Mouse (Mus musculus) embryonic facial prominence, embryonic 14.5 days (tissue): ENCODE measurements around the gene Tlx2. TPM values are rescaled to one million over a fixed set of nuclear protein-coding genes. Genes with fewer than 3 reads are reported as not detected.

Experiments used
- ATAC-seq: fragments of 200-750 bp; cut with Nextera tagmentation; 2 replicates; pipeline ENCODE4 v1.8.0; 2017; ENCODE audit warnings: low read depth, moderate number of reproducible peaks, moderate TSS enrichment
- DNase-seq: peaks from one replicate; pipeline ENCODE4 v3.0.0-alpha.2; 2015; ENCODE audit warnings: low spot score
- H3K27ac ChIP-seq: fragments of 300-500 bp; sonication (generic); replicated peaks from 2 replicates; pipeline ENCODE4 v1.5.1; 2014; ENCODE audit warnings: low read depth, mild to moderate bottlenecking, low read length, moderate library complexity
- H3K27me3 ChIP-seq: fragments of 300-500 bp; sonication (generic); replicated peaks from 2 replicates; pipeline ENCODE4 v1.6.1; 2014; ENCODE audit warnings: low read length; ENCODE audit not compliant: control insufficient read depth, insufficient read depth
- H3K36me3 ChIP-seq: fragments of 300-500 bp; sonication (generic); 2 replicates; pipeline ENCODE4 v1.6.1; 2014; ENCODE audit warnings: low read length, mixed read lengths; ENCODE audit not compliant: control insufficient read depth, insufficient read depth
- H3K4me1 ChIP-seq: fragments of 300-500 bp; sonication (generic); 2 replicates; pipeline ENCODE4 v1.6.1; 2014; ENCODE audit warnings: antibody characterized with exemption, low read length; ENCODE audit not compliant: control insufficient read depth, insufficient read depth
- H3K4me2 ChIP-seq: fragments of 300-500 bp; sonication (generic); 2 replicates; pipeline ENCODE4 v1.6.1; 2014; ENCODE audit warnings: low read depth, mild to moderate bottlenecking, low read length, moderate library complexity, mixed read lengths
- H3K4me3 ChIP-seq: fragments of 300-500 bp; sonication (generic); 2 replicates; pipeline ENCODE4 v1.5.1; 2014; ENCODE audit warnings: low read depth, mild to moderate bottlenecking, low read length
- H3K9ac ChIP-seq: fragments of 300-500 bp; sonication (generic); 2 replicates; pipeline ENCODE4 v1.6.1; 2014; ENCODE audit warnings: low read depth, mild to moderate bottlenecking, low read length, moderate library complexity, mixed read lengths
- H3K9me3 ChIP-seq: fragments of 300-500 bp; sonication (generic); 2 replicates; pipeline ENCODE4 v1.6.1; 2016; ENCODE audit warnings: low read length; ENCODE audit not compliant: control insufficient read depth
- WGBS: fragments of 180-500 bp; shearing (Covaris S2); extraction: QIAGEN DNeasy Blood & Tissue Kit; methylation state at CpG from one replicate; pipeline ENCODE4 v1.1.7; 2014; 5-methylcytosine and 5-hydroxymethylcytosine counted together
- polyA plus RNA-seq: library from polyadenylated mRNA; unstranded; fragments of >200 nt; fragmentation: Nextera tagmentation; extraction: Ambion mirVana; gene quantifications from 2 replicates; pipeline ENCODE4 v1.2.1, GENCODE M21; 2014

Gene Tlx2
- polyA plus RNA-seq, 1 experiment from 2014 or later: 3.4 TPM

- no peak overlapping the region for H3K27ac ChIP-seq
- no peak overlapping the region for H3K4me2 ChIP-seq
- no peak overlapping the region for H3K9ac ChIP-seq
- no peak for ATAC-seq
- 0 out of 2 replicates have a peak, but pooled peaks cover 10% of the 10 kb centered on the region for H3K4me1 ChIP-seq
- no peak for DNase-seq
- 0 out of 2 replicates have a peak, but pooled peaks cover 5% of the 10 kb centered on the region for H3K27me3 ChIP-seq
- H3K9me3 ChIP-seq: no peaks in the 10 kb centered on the region
- no peak overlapping the region for H3K4me3 ChIP-seq
- WGBS: 92% methylated on average over 4 of the region's 4 CpGs
- H3K36me3 ChIP-seq: no peaks in the 10 kb centered on the region
These were observed 44.9 kb downstream of the Tlx2 start for GRCm38 (mm10) chr6:83025221-83025620.

DNA sequence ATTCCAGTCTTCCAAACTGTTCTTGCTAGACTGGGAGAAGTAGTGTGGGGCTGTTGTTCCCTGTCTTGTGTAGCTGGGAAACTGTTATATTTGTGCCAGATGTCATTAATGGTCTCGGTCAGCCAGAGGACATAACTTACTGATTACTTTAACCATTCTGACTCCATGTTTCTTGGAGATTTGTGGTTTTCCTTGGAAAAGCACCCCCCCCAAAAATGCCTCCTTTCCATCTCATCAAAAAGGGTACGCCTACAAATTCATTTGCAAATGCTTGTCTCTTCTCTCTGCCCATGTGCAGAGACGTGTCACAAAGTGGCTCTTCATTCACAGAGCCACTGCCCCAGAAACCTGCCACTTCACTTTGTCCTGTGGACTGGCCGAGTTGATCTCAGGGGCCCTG is 45.7 kb downstream of the Tlx2 start:
- Histone ChIP-seq H3K27me3 (0 out of 2 replicates have a peak, but pooled peaks cover 4% of the 10 kb centered on the region), H3K9ac (no peak overlapping the region), H3K9me3 (no peaks in the 10 kb centered on the region), H3K4me1 (0 out of 2 replicates have a peak, but pooled peaks cover 10% of the 10 kb centered on the region), H3K36me3 (no peaks in the 10 kb centered on the region), H3K4me3 (no peak overlapping the region), H3K27ac (no peak overlapping the region), H3K4me2 (no peak overlapping the region)
- 55% methylated on average over 4 of the region's 4 CpGs for WGBS
- DNase-seq (no peak), ATAC-seq (no peak)

GRCm38 (mm10) chr6:83023786-83024185 is 46.3 kb downstream of the Tlx2 start:
- H3K27ac ChIP-seq: no peak overlapping the region
- H3K27me3 ChIP-seq: 0 out of 2 replicates have a peak, but pooled peaks cover 4% of the 10 kb centered on the region
- H3K4me3 ChIP-seq: no peak overlapping the region
- WGBS: 81% methylated on average over 2 of the region's 2 CpGs
- H3K9ac ChIP-seq: no peak overlapping the region
- ATAC-seq: no peak
- DNase-seq: no peak
- no peaks in the 10 kb centered on the region for H3K36me3 ChIP-seq
- H3K4me1 ChIP-seq: 0 out of 2 replicates have a peak, but pooled peaks cover 10% of the 10 kb centered on the region
- no peaks in the 10 kb centered on the region for H3K9me3 ChIP-seq
- H3K4me2 ChIP-seq: no peak overlapping the region

DNA sequence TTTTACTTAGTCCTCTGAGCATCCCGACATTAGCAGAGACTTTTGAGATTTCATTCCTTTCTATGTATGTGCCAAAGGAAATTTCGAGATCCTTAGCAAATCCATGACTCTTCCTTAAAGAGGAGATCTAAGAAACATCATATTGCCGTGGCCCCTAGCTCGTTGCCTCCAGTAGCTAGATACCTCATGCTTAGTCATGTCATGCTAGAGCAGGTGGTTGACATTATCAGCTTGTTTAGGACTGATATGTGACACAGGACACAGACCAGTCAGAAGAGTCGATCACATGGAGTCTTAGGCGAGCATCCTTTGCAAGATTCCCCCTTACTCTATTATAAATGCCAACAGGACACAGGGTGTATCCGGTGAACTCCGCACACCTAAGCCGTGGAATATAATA is 47.1 kb downstream of the Tlx2 start:
- Histone ChIP-seq H3K9ac (no peak overlapping the region), H3K36me3 (no peaks in the 10 kb centered on the region), H3K4me2 (no peak overlapping the region), H3K9me3 (no peaks in the 10 kb centered on the region), H3K4me1 (0 out of 2 replicates have a peak, but pooled peaks cover 9% of the 10 kb centered on the region), H3K27me3 (no peaks in the 10 kb centered on the region), H3K27ac (no peak overlapping the region), H3K4me3 (no peak overlapping the region)
- 89% methylated on average over 9 of the region's 9 CpGs for WGBS
- ATAC-seq (no peak), DNase-seq (no peak)

DNA sequence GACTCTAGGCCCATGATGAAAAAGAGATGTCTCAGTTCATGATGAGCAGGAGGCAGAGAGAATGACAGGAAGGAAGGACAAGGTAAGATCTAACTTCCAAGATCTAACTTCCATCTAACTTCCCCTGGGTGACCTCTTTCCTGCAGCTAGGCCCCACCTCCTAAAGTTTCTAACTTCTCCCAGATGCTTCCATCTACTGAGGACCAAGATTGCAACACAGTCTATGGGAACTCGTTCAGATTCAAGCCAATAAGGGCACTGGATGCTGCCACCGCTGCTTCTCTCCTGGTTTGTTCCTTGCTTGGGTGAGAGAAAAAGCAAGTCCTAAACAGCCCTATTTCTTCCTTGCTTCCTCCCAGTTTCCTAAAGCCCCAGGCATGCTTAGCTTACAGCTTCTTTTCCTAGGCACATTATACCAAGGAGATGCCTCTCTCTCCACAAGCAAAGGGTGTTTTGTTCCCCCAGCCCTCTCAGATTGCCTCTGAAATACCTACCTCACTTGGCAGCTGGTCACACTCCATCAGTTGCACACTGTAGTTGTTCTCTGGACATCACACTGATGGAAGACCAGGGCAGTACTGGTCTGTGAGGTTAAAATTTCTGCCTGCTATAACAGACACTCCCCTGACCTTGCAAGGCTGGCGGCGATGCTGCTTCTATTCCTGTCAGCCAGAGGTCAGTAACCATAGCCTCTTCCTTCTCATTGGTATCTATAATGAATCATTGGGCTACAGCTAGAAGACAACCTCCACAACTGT is 49.1 kb downstream of the Tlx2 start:
- Histone ChIP-seq H3K4me3 (no peak overlapping the region), H3K27ac (no peak overlapping the region), H3K27me3 (no peaks in the 10 kb centered on the region), H3K9me3 (no peaks in the 10 kb centered on the region), H3K4me2 (no peak overlapping the region), H3K4me1 (0 out of 2 replicates have a peak, but pooled peaks cover 4% of the 10 kb centered on the region), H3K9ac (no peak overlapping the region), H3K36me3 (no peaks in the 10 kb centered on the region)
- DNase-seq (no peak), ATAC-seq (no peak)
- 72% methylated on average over 4 of the region's 4 CpGs for WGBS

- no peaks in the 10 kb centered on the region for H3K9me3 ChIP-seq
- no peaks in the 10 kb centered on the region for H3K27me3 ChIP-seq
- WGBS: 87% methylated on average over 6 of the region's 6 CpGs
- no peak for ATAC-seq
- no peak overlapping the region for H3K4me2 ChIP-seq
- no peak overlapping the region for H3K27ac ChIP-seq
- DNase-seq: no peak
- H3K36me3 ChIP-seq: no peaks in the 10 kb centered on the region
- H3K4me3 ChIP-seq: no peak overlapping the region
- H3K9ac ChIP-seq: no peak overlapping the region
- 0 out of 2 replicates have a peak, but pooled peaks cover 4% of the 10 kb centered on the region for H3K4me1 ChIP-seq
These were observed 50.0 kb downstream of the Tlx2 start for GRCm38 (mm10) chr6:83020121-83020520.

GRCm38 (mm10) chr6:83019044-83019443 is 51.0 kb downstream of the Tlx2 start:
- Histone ChIP-seq H3K4me2 (no peak overlapping the region), H3K4me1 (no peaks in the 10 kb centered on the region), H3K27me3 (no peaks in the 10 kb centered on the region), H3K9ac (no peak overlapping the region), H3K27ac (no peak overlapping the region), H3K4me3 (no peak overlapping the region), H3K9me3 (no peaks in the 10 kb centered on the region), H3K36me3 (no peaks in the 10 kb centered on the region)
- WGBS: 64% methylated on average over 3 of the region's 3 CpGs
- DNase-seq (no peak), ATAC-seq (no peak)
